Mouse (Mus musculus) liver, embryonic 15.5 days (tissue): Measurements from ENCODE around the gene Itprid1. TPM values are rescaled to one million over a fixed set of nuclear protein-coding genes. Genes with fewer than 3 reads are reported as not detected.

Experiments used
- ATAC-seq: fragments of 200-750 bp; cut with Nextera tagmentation; 2 replicates; pipeline ENCODE4 v1.8.0; 2017; ENCODE audit warnings: moderate number of reproducible peaks, mild to moderate bottlenecking, moderate library complexity; ENCODE audit not compliant: insufficient read depth
- H3K27ac ChIP-seq: fragments of 300-500 bp; sonication (generic); replicated peaks from 2 replicates; pipeline ENCODE4 v1.5.1; 2015; ENCODE audit warnings: mild to moderate bottlenecking, inconsistent platforms
- H3K27me3 ChIP-seq: fragments of 300-500 bp; sonication (generic); 2 replicates; pipeline ENCODE4 v1.6.1; 2015; ENCODE audit warnings: mild to moderate bottlenecking, inconsistent platforms
- H3K36me3 ChIP-seq: fragments of 300-500 bp; sonication (generic); replicated peaks from 2 replicates; pipeline ENCODE4 v1.6.1; 2015; ENCODE audit warnings: moderate library complexity, mild to moderate bottlenecking, inconsistent platforms
- H3K4me1 ChIP-seq: fragments of 300-500 bp; sonication (generic); replicated peaks from 2 replicates; pipeline ENCODE4 v1.6.1; 2015; ENCODE audit warnings: inconsistent platforms
- H3K4me2 ChIP-seq: fragments of 300-500 bp; sonication (generic); 2 replicates; pipeline ENCODE4 v1.6.1; 2015; ENCODE audit warnings: moderate library complexity, mild to moderate bottlenecking, inconsistent platforms
- H3K4me3 ChIP-seq: fragments of 300-500 bp; sonication (generic); replicated peaks from 2 replicates; pipeline ENCODE4 v1.5.1; 2015; ENCODE audit warnings: mild to moderate bottlenecking, inconsistent platforms
- H3K9ac ChIP-seq: fragments of 300-500 bp; sonication (generic); 2 replicates; pipeline ENCODE4 v1.6.1; 2015; ENCODE audit warnings: moderate library complexity, mild to moderate bottlenecking, inconsistent platforms
- H3K9me3 ChIP-seq: fragments of 300-500 bp; sonication (generic); replicated peaks from 2 replicates; pipeline ENCODE4 v1.6.1; 2016; ENCODE audit warnings: inconsistent platforms
- WGBS: fragments of 180-500 bp; shearing (Covaris S2); methylation state at CpG from one replicate; pipeline ENCODE4 v1.1.7; 2015; ENCODE audit warnings: mixed read lengths; ENCODE audit not compliant: insufficient replicate concordance; 5-methylcytosine and 5-hydroxymethylcytosine counted together
- polyA plus RNA-seq: library from polyadenylated mRNA; unstranded; fragments of >200 nt; fragmentation: Nextera tagmentation; extraction: Ambion mirVana; gene quantifications from 2 replicates; pipeline ENCODE4 v1.2.1, GENCODE M21; 2015

The Itprid1 gene
- polyA plus RNA-seq, 1 experiment from 2014 or later: not detected

DNA sequence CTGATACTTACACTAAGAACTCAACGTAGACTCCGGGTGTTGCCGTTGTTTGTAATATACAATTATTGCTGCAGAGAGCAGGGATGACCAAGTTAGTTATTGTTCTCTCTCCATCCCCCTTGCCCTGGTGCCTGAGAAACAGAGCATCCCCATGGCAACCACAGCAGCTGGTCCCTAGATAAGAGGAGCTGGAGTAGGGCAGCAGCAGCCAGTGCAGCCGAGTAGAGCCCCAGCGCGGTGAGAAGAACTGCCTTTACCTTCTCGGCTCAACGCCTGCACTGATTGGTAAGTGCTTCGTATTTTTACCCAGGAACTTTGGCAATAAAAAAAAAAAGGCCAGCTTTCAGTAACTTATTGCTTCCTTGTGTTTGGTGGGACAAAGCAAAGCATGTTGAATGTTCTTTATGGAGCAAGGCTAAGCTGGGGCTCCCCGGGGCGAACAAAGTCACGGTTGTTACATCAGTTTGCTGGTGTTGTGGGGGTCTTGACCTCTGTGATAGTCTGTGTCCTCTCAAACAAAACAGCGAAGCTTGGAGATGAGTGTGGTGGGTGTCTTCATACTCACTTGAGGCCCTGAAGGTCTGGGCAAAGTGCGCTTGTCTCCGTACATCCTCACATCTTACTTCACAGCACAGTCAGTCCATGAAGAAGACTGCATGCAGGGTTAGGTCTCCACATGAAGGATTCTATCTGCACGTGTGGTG, 180.7 kb downstream of the Itprid1 start, which contains the start of gene Ppp1r17:
TSS of gene Ppp1r17 (plus strand) at position 207 of the 704 bp plus-strand sequence.
- Histone ChIP-seq H3K27ac (no peak within 1 kb of the TSS), H3K36me3 (no peaks in the 10 kb centered on the region), H3K4me2 (no peak within 1 kb of the TSS), H3K4me3 (no peak within 1 kb of the TSS), H3K27me3 (no peaks in the 10 kb centered on the region), H3K9ac (no peak within 1 kb of the TSS), H3K4me1 (no peaks in the 10 kb centered on the region), H3K9me3 (no peaks in the 10 kb centered on the region)
- 65% methylated on average over 16 of the region's 16 CpGs for WGBS
- no peak for ATAC-seq

DNA sequence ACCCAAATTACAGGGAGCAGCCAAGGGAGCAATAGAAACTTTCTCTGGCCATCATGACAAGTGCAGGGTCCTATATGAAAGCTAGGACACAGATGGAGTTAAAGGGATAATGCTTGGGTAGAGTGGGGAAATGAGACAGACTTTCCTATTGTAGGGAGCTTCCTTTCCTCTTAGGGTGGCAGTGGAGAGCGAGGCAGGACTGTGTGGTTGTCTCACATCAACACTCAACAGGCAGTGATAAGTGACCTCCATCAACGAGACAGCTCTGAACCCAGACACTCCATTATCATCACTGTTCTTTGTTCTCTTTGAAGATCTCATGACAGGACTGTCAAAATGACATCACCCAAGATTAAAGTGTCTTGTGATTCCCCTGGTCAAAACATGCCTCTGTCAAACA, 182.9 kb downstream of the Itprid1 start:
- WGBS: 3% methylated on average over 2 of the region's 2 CpGs
- Histone ChIP-seq H3K27me3 (no peaks in the 10 kb centered on the region), H3K9me3 (no peaks in the 10 kb centered on the region), H3K4me1 (no peaks in the 10 kb centered on the region), H3K36me3 (no peaks in the 10 kb centered on the region), H3K9ac (no peak overlapping the region), H3K4me2 (no peak overlapping the region), H3K27ac (no peak overlapping the region), H3K4me3 (no peak overlapping the region)
- no peak for ATAC-seq

GRCm38 (mm10) chr6:56025533-56025932, 188.8 kb downstream of the Itprid1 start:
- H3K9me3 ChIP-seq: no peaks in the 10 kb centered on the region
- no peaks in the 10 kb centered on the region for H3K27me3 ChIP-seq
- H3K36me3 ChIP-seq: no peaks in the 10 kb centered on the region
- no peaks in the 10 kb centered on the region for H3K4me1 ChIP-seq
- no peak overlapping the region for H3K9ac ChIP-seq
- no peak overlapping the region for H3K27ac ChIP-seq
- WGBS: 45% methylated on average over 2 of the region's 2 CpGs
- H3K4me3 ChIP-seq: no peak overlapping the region
- no peak for ATAC-seq
- H3K4me2 ChIP-seq: no peak overlapping the region

DNA sequence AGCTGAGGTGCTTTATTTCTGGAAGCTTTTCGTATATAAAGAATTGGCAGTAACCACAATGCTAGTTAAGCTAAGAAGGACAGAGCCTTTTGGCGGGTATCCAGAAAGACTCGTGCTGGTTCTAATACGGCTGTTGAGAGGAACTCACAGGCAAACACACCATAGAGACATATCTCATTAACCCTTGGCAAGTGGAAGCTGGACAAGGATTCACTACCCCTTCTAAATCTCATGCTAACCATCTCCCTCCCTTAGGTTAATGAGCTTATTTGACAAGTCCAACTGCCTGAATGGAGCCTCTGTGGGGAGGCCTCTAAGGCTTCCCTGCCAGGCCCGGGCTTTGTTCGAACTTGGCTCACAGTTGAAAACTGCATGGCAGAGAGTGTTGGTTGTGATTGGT, 190.6 kb downstream of the Itprid1 start:
- Histone ChIP-seq H3K4me2 (no peak overlapping the region), H3K9ac (no peak overlapping the region), H3K27ac (no peak overlapping the region), H3K27me3 (no peaks in the 10 kb centered on the region), H3K9me3 (no peaks in the 10 kb centered on the region), H3K4me3 (no peak overlapping the region), H3K4me1 (no peaks in the 10 kb centered on the region), H3K36me3 (no peaks in the 10 kb centered on the region)
- ATAC-seq: no peak
- 70% methylated on average over 6 of the region's 6 CpGs for WGBS

- Histone ChIP-seq H3K4me3 (no peak overlapping the region), H3K9me3 (no peaks in the 10 kb centered on the region), H3K4me2 (no peak overlapping the region), H3K27ac (no peak overlapping the region), H3K9ac (no peak overlapping the region), H3K36me3 (no peaks in the 10 kb centered on the region), H3K27me3 (no peaks in the 10 kb centered on the region), H3K4me1 (no peaks in the 10 kb centered on the region)
- whole genome bisulfite sequencing: 61% methylated on average over 5 of the region's 5 CpGs
- no peak for ATAC-seq
These were observed 191.3 kb downstream of the Itprid1 start for GRCm38 (mm10) chr6:56027966-56028365.

Other genes with a start within 250 kb of the Itprid1 start
- 0.06 and 0.10 TPM in 2 replicates for gene Neurod6, start 155.6 kb upstream of the Itprid1 start, polyA plus RNA-seq
- not detected in 2 replicates for gene Ppp1r17, start 180.6 kb downstream of the Itprid1 start, polyA plus RNA-seq